Comparison of ENCODE assay signal across 1 mouse cellular context in genomic region chr14:75010986-75011655, GRCm38 (mm10).
TF ChIP-seq lines count a peak whose summit lies in the region.

No protein-coding gene starts in this region.

TF ChIP-seq in MEL, 35 proteins besides CTCF, POLR2A, EP300 and RAD21 (continued from another document):
- TF ChIP-seq RCOR1 (IDR thresholded peaks at IDR 0.05; ENCODE audit: low read depth, low read length) = no peak
TF ChIP-seq in MEL: peak in this region for 8.
